Mouse (Mus musculus) heart, postnatal 0 days (tissue): Measurements from ENCODE around the gene AK157302.

ENCODE experiments used
- CTCF ChIP-seq: IDR thresholded peaks from 2 replicates; pipeline ENCODE4 v1.5.1; 2016; ENCODE audit warnings: antibody characterized with exemption, control low read depth, low read depth
- EP300 ChIP-seq: IDR thresholded peaks from 2 replicates; pipeline ENCODE4 v1.6.1; 2016; ENCODE audit warnings: antibody characterized with exemption, low read depth

GRCm38 (mm10) chr13:21530781-21531201, 35.8 kb downstream of the AK157302 start, which contains the start of gene Zkscan8:
- no peak; the same call in 1 of the 2 replicates for TF ChIP-seq CTCF
- TF ChIP-seq EP300 = peak; percentile 63; the same call in 1 of the 2 replicates
